Mouse (Mus musculus) embryonic facial prominence, embryonic 14.5 days (tissue): ENCODE data around the gene Arl5c. TPM values are rescaled to one million over a fixed set of nuclear protein-coding genes. Genes with fewer than 3 reads are reported as not detected.
"Not testable (repeated sequence)": the region's sequence is repeated elsewhere in the genome, so short reads cannot be mapped to it uniquely, and the experiment has no call there.

Experiments used
- ATAC-seq: fragments of 200-750 bp; cut with Nextera tagmentation; 2 replicates; pipeline ENCODE4 v1.8.0; 2017; ENCODE audit warnings: low read depth, moderate number of reproducible peaks, moderate TSS enrichment
- DNase-seq: peaks from one replicate; pipeline ENCODE4 v3.0.0-alpha.2; 2015; ENCODE audit warnings: low spot score
- H3K27ac ChIP-seq: fragments of 300-500 bp; sonication (generic); replicated peaks from 2 replicates; pipeline ENCODE4 v1.5.1; 2014; ENCODE audit warnings: low read depth, mild to moderate bottlenecking, low read length, moderate library complexity
- H3K27me3 ChIP-seq: fragments of 300-500 bp; sonication (generic); replicated peaks from 2 replicates; pipeline ENCODE4 v1.6.1; 2014; ENCODE audit warnings: low read length; ENCODE audit not compliant: control insufficient read depth, insufficient read depth
- H3K36me3 ChIP-seq: fragments of 300-500 bp; sonication (generic); 2 replicates; pipeline ENCODE4 v1.6.1; 2014; ENCODE audit warnings: low read length, mixed read lengths; ENCODE audit not compliant: control insufficient read depth, insufficient read depth
- H3K4me1 ChIP-seq: fragments of 300-500 bp; sonication (generic); 2 replicates; pipeline ENCODE4 v1.6.1; 2014; ENCODE audit warnings: antibody characterized with exemption, low read length; ENCODE audit not compliant: control insufficient read depth, insufficient read depth
- H3K4me2 ChIP-seq: fragments of 300-500 bp; sonication (generic); 2 replicates; pipeline ENCODE4 v1.6.1; 2014; ENCODE audit warnings: low read depth, mild to moderate bottlenecking, low read length, moderate library complexity, mixed read lengths
- H3K4me3 ChIP-seq: fragments of 300-500 bp; sonication (generic); 2 replicates; pipeline ENCODE4 v1.5.1; 2014; ENCODE audit warnings: low read depth, mild to moderate bottlenecking, low read length
- H3K9ac ChIP-seq: fragments of 300-500 bp; sonication (generic); 2 replicates; pipeline ENCODE4 v1.6.1; 2014; ENCODE audit warnings: low read depth, mild to moderate bottlenecking, low read length, moderate library complexity, mixed read lengths
- H3K9me3 ChIP-seq: fragments of 300-500 bp; sonication (generic); 2 replicates; pipeline ENCODE4 v1.6.1; 2016; ENCODE audit warnings: low read length; ENCODE audit not compliant: control insufficient read depth
- WGBS: fragments of 180-500 bp; shearing (Covaris S2); extraction: QIAGEN DNeasy Blood & Tissue Kit; methylation state at CpG from one replicate; pipeline ENCODE4 v1.1.7; 2014; 5-methylcytosine and 5-hydroxymethylcytosine counted together
- microRNA-seq: library from miRNA; unstranded; fragments of <30 nt; microRNA quantifications from one replicate; pipeline ENCODE4, GENCODE M21; 2016; ENCODE audit warnings: borderline number of aligned reads
- polyA plus RNA-seq: library from polyadenylated mRNA; unstranded; fragments of >200 nt; fragmentation: Nextera tagmentation; extraction: Ambion mirVana; gene quantifications from 2 replicates; pipeline ENCODE4 v1.2.1, GENCODE M21; 2014

Gene Arl5c
- polyA plus RNA-seq, 1 experiment from 2014 or later = 7.0 TPM

GRCm38 (mm10) chr11:97945738-97946289 is 50.2 kb downstream of the Arl5c start:
- not testable (repeated sequence) for H3K9ac ChIP-seq, H3K4me1 ChIP-seq, ATAC-seq, H3K27me3 ChIP-seq, H3K4me2 ChIP-seq, H3K27ac ChIP-seq, H3K4me3 ChIP-seq, H3K36me3 ChIP-seq, DNase-seq, H3K9me3 ChIP-seq
- 89% methylated on average over 7 of the region's 7 CpGs for WGBS

- H3K9me3 ChIP-seq = no peaks in the 10 kb centered on the region
- no peaks in the 10 kb centered on the region for H3K36me3 ChIP-seq
- no peak overlapping the region for H3K4me3 ChIP-seq
- no peaks in the 10 kb centered on the region for H3K27me3 ChIP-seq
- WGBS = 71% methylated on average over 10 of the region's 10 CpGs
- no peak for DNase-seq
- H3K4me1 ChIP-seq = peaks cover 2% of the 10 kb centered on the region; the same call in 1 of the 2 replicates
- no peak for ATAC-seq
- H3K27ac ChIP-seq = no peak overlapping the region
- H3K9ac ChIP-seq = no peak overlapping the region
- no peak overlapping the region for H3K4me2 ChIP-seq
Measured at GRCm38 (mm10) chr11:97945031-97945430, 51.0 kb downstream of the Arl5c start.

GRCm38 (mm10) chr11:97943256-97943655 is 52.7 kb downstream of the Arl5c start:
- DNase-seq (no peak), ATAC-seq (no peak)
- 85% methylated on average over 5 of the region's 5 CpGs for WGBS
- Histone ChIP-seq H3K9me3 (no peaks in the 10 kb centered on the region), H3K4me3 (no peak overlapping the region), H3K9ac (no peak overlapping the region), H3K4me2 (no peak overlapping the region), H3K27me3 (no peaks in the 10 kb centered on the region), H3K27ac (no peak overlapping the region), H3K4me1 (no peaks in the 10 kb centered on the region), H3K36me3 (no peaks in the 10 kb centered on the region)

- WGBS = 75% methylated on average over 15 of the region's 15 CpGs
- no peaks in the 10 kb centered on the region for H3K9me3 ChIP-seq
- no peak overlapping the region for H3K4me2 ChIP-seq
- H3K27me3 ChIP-seq = no peaks in the 10 kb centered on the region
- ATAC-seq (no peak), DNase-seq (no peak)
- no peaks in the 10 kb centered on the region for H3K4me1 ChIP-seq
- no peak overlapping the region for H3K9ac ChIP-seq
- H3K4me3 ChIP-seq = no peak overlapping the region
- H3K27ac ChIP-seq = no peak overlapping the region
- H3K36me3 ChIP-seq = no peaks in the 10 kb centered on the region
Measured at GRCm38 (mm10) chr11:97942420-97943111, 53.4 kb downstream of the Arl5c start.

Small RNA genes lying within 50 kb of the gene (microRNA-seq; reads per million reads assigned to microRNA genes)
- not detected for gene Gm22461
- not detected for gene Gm27597

Other genes with a start within 250 kb of the Arl5c start
- 10.3 and 11.8 TPM in 2 replicates for gene Cwc25, start 229.6 kb downstream of the Arl5c start, polyA plus RNA-seq
- gene 1700001P01Rik, start 220.3 kb downstream of the Arl5c start, polyA plus RNA-seq = not detected in 2 replicates
- 712 and 810 TPM in 2 replicates for gene Rpl23, start 213.7 kb downstream of the Arl5c start, polyA plus RNA-seq
- gene Lasp1, start 197.2 kb downstream of the Arl5c start, polyA plus RNA-seq = 88.6 and 96.3 TPM in 2 replicates
- gene B230217C12Rik, start 155.4 kb downstream of the Arl5c start, polyA plus RNA-seq = 7.0 and 7.5 TPM in 2 replicates
- gene Fbxo47, start 112.0 kb downstream of the Arl5c start, polyA plus RNA-seq = 0.43 and 0.97 TPM in 2 replicates
- gene Plxdc1, start 9.7 kb downstream of the Arl5c start, polyA plus RNA-seq = 1.6 and 2.0 TPM in 2 replicates
- gene Cacnb1, start 26.9 kb upstream of the Arl5c start, polyA plus RNA-seq = 25.1 and 30.4 TPM in 2 replicates
- 1,126 and 1,148 TPM in 2 replicates for gene Rpl19, start 30.5 kb upstream of the Arl5c start, polyA plus RNA-seq
- gene Stac2, start 57.3 kb upstream of the Arl5c start, polyA plus RNA-seq = 0.51 and 0.54 TPM in 2 replicates
- 10.1 and 17.6 TPM in 2 replicates for gene Fbxl20, start 154.2 kb upstream of the Arl5c start, polyA plus RNA-seq
- 46.6 and 51.0 TPM in 2 replicates for gene Med1, start 197.1 kb upstream of the Arl5c start, polyA plus RNA-seq
- gene Cdk12, start 206.9 kb upstream of the Arl5c start, polyA plus RNA-seq = 9.8 and 11.1 TPM in 2 replicates